Mouse (Mus musculus) ES-Bruce4 (cell line): ENCODE results near the gene Ssbp4. TPM values are rescaled to one million over a fixed set of nuclear protein-coding genes. Genes with fewer than 3 reads are reported as not detected.

Experiments
- H3K27ac ChIP-seq: 2 replicates; pipeline ENCODE4 v1.5.1; 2012; ENCODE audit warnings: low read length, inconsistent platforms; ENCODE audit not compliant: insufficient read depth
- H3K27me3 ChIP-seq: 2 replicates; pipeline ENCODE4 v1.6.1; 2012; ENCODE audit warnings: mild to moderate bottlenecking, low read length, inconsistent platforms; ENCODE audit not compliant: control insufficient read depth, poor library complexity, insufficient read depth, severe bottlenecking
- H3K36me3 ChIP-seq: 2 replicates; pipeline ENCODE4 v1.6.1; 2012; ENCODE audit warnings: inconsistent platforms, mild to moderate bottlenecking, low read length, moderate library complexity; ENCODE audit not compliant: control insufficient read depth, poor library complexity, insufficient read depth, severe bottlenecking
- H3K4me1 ChIP-seq: one replicate; pipeline ENCODE4 v1.8.1; 2011; ENCODE audit warnings: low read length; ENCODE audit not compliant: control insufficient read depth, insufficient read depth
- H3K4me3 ChIP-seq: 2 replicates; pipeline ENCODE4 v1.5.1; 2011; ENCODE audit warnings: low read depth, mild to moderate bottlenecking, low read length
- H3K9ac ChIP-seq: 2 replicates; pipeline ENCODE4 v1.6.1; 2012; ENCODE audit warnings: low read depth, mild to moderate bottlenecking, inconsistent platforms; ENCODE audit not compliant: poor library complexity, severe bottlenecking
- H3K9me3 ChIP-seq: replicated peaks from 2 replicates; pipeline ENCODE4 v1.6.1; 2012; ENCODE audit warnings: mild to moderate bottlenecking, low read length, inconsistent platforms; ENCODE audit not compliant: control insufficient read depth, poor library complexity, insufficient read depth, severe bottlenecking
- CTCF ChIP-seq: IDR thresholded peaks from one replicate; pipeline ENCODE4 v1.8.1; 2011; ENCODE audit warnings: low read depth, low read length
- EP300 ChIP-seq: IDR thresholded peaks from 2 replicates; pipeline ENCODE4 v1.6.1; 2011; ENCODE audit warnings: low read depth, low read length; ENCODE audit not compliant: insufficient read depth
- POLR2A ChIP-seq: IDR thresholded peaks from one replicate; pipeline ENCODE4 v1.8.1; 2011; ENCODE audit warnings: low read length; ENCODE audit not compliant: insufficient read depth
- polyA plus RNA-seq: library from polyadenylated mRNA; stranded (reverse); fragments of >200 nt; gene quantifications from 2 replicates; pipeline ENCODE4 v1.2.4, GENCODE M21; 2011; ENCODE audit warnings: low read depth; ENCODE audit not compliant: missing spikeins, insufficient read depth, insufficient read length

Gene Ssbp4
- polyA plus RNA-seq, 1 experiment, result 50.2 TPM

GRCm38 (mm10) chr8:70617985-70618384 is 9.3 kb upstream of the Ssbp4 start:
- Histone ChIP-seq H3K9ac (peak overlapping the region; percentile 25), H3K36me3 (no peaks in the 10 kb centered on the region), H3K4me1 (peaks cover 4% of the 10 kb centered on the region), H3K4me3 (no peak overlapping the region), H3K27ac (peak overlapping the region; percentile 68), H3K9me3 (no peaks in the 10 kb centered on the region), H3K27me3 (no peaks in the 10 kb centered on the region)
- TF ChIP-seq POLR2A (no peak), CTCF (no peak), EP300 (no peak)

- Histone ChIP-seq H3K27me3 (no peaks in the 10 kb centered on the region), H3K36me3 (no peaks in the 10 kb centered on the region), H3K27ac (no peak overlapping the region), H3K9ac (no peak overlapping the region), H3K4me3 (no peak overlapping the region), H3K4me1 (peaks cover 4% of the 10 kb centered on the region), H3K9me3 (no peaks in the 10 kb centered on the region)
- TF ChIP-seq POLR2A (no peak), EP300 (no peak), CTCF (no peak)
These were observed 8.0 kb upstream of the Ssbp4 start for GRCm38 (mm10) chr8:70616645-70617044.

GRCm38 (mm10) chr8:70615894-70616293 is 7.2 kb upstream of the Ssbp4 start, which contains the start of gene Lrrc25:
Gene Lrrc25 (plus strand): TSS chr8:70616155.
- Histone ChIP-seq H3K27me3 (no peaks in the 10 kb centered on the region), H3K4me1 (peaks cover 4% of the 10 kb centered on the region), H3K4me3 (no peak within 1 kb of the TSS), H3K36me3 (no peaks in the 10 kb centered on the region), H3K9ac (no peak within 1 kb of the TSS), H3K9me3 (no peaks in the 10 kb centered on the region), H3K27ac (no peak within 1 kb of the TSS)
- no peak for TF ChIP-seq POLR2A
- TF ChIP-seq CTCF, result no peak
- TF ChIP-seq EP300, result no peak

GRCm38 (mm10) chr8:70615281-70615680 is 6.6 kb upstream of the Ssbp4 start:
- TF ChIP-seq EP300 (no peak), CTCF (no peak), POLR2A (no peak)
- H3K4me1 ChIP-seq, result peaks cover 4% of the 10 kb centered on the region
- no peaks in the 10 kb centered on the region for H3K36me3 ChIP-seq
- H3K9me3 ChIP-seq, result no peaks in the 10 kb centered on the region
- no peak overlapping the region for H3K4me3 ChIP-seq
- no peaks in the 10 kb centered on the region for H3K27me3 ChIP-seq
- H3K27ac ChIP-seq, result no peak overlapping the region
- no peak overlapping the region for H3K9ac ChIP-seq

- Histone ChIP-seq H3K4me1 (peaks cover 3% of the 10 kb centered on the region), H3K27ac (no peak overlapping the region), H3K9ac (no peak overlapping the region), H3K4me3 (no peak overlapping the region), H3K27me3 (no peaks in the 10 kb centered on the region), H3K36me3 (no peaks in the 10 kb centered on the region), H3K9me3 (no peaks in the 10 kb centered on the region)
- no peak for TF ChIP-seq CTCF
- TF ChIP-seq POLR2A, result no peak
- TF ChIP-seq EP300, result no peak
These were observed 5.8 kb upstream of the Ssbp4 start for GRCm38 (mm10) chr8:70614469-70614868.

GRCm38 (mm10) chr8:70613763-70614162 is 5.1 kb upstream of the Ssbp4 start:
- Histone ChIP-seq H3K36me3 (no peaks in the 10 kb centered on the region), H3K27me3 (no peaks in the 10 kb centered on the region), H3K4me1 (peaks cover 5% of the 10 kb centered on the region), H3K9ac (no peak overlapping the region), H3K27ac (no peak overlapping the region), H3K9me3 (no peaks in the 10 kb centered on the region), H3K4me3 (no peak overlapping the region)
- TF ChIP-seq POLR2A (no peak), EP300 (no peak), CTCF (no peak)
